In the genomic region with DNA sequence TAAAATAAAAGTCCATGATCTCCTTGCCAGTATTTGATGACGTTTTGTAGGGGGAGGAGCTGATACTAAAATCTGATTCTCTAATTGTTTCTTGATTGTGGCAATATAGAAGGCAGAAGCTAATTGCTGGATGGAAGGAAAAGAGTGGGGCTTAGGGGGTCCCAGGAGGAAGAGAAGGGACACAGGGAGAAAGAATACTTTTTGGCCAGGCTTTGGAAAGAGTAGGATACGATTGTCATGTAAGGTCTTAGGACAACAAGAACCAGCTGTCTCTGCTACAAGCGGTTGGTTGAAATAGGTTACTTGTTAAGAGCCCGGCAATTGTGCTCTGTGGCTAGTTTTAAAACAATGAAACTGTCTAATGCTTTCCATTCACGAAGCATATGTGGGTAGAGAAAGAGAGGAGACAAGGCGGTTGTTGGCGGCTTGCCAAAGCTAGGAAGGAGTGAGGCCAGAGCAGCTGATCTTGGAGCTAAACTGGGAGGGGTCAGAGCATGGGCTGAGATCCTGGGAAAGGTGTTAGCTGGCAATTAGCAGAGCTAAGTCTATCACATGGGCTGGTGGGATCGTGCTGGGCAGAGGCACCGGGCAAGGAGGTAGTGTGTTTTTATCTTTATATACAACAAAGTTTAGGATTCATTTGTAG, we compare ENCODE assay signal across 10 mouse cellular contexts. TPM values are rescaled to one million over a fixed set of nuclear protein-coding genes. Genes with fewer than 3 reads are reported as not detected.
DNase-seq lines count a peak whose midpoint lies in the region; ATAC-seq and TF ChIP-seq lines count a peak whose summit lies in the region.
"Had no signal": no experiment of that assay in that cellular context is flagged by ENCODE, and none has a peak within 500 bp of the region (broad histone marks: within the 10 kb centered on the region; RNA-seq: fewer than 3 reads in every experiment).

No protein-coding gene starts in this region.

- DNase-seq in kidney, adult 2 months = peak; percentile 2
- no peak for DNase-seq in kidney, adult 9 months
- DNase-seq in embryo, embryonic 10 days (ENCODE audit: low spot score) = peak; percentile 13
- DNase-seq in heart, embryonic 10.5 days (ENCODE audit: low spot score) = peak; percentile 89
- DNase-seq in left cerebral cortex, postnatal 10 days (ENCODE audit: extremely low spot score in 1 of 2, low spot score in 2 of 2) = peak; percentile 2 to 51
- DNase-seq in right cerebral cortex, postnatal 4 days = peak; percentile 46
- no peak for DNase-seq in gastrocnemius, adult 18-20 months (ENCODE audit: low spot score)

- H3K9me3 ChIP-seq in heart, embryonic 10.5 days = no peaks in the 10 kb centered on the region
- H3K9me3 ChIP-seq: liver, embryonic 15.5 days had no signal

- no peak for ATAC-seq in megakaryocyte progenitor cell, adult 5-6 weeks (replicated peaks; ENCODE audit: poor library complexity)

- intact Hi-C loops in left cerebral cortex, postnatal 10 days (cut with DNase I) = no loop called here

- no peaks in the 10 kb centered on the region for H3K36me3 ChIP-seq in kidney, adult 2 months (ENCODE audit: control insufficient read depth, insufficient read depth, low read length)
- no peaks in the 10 kb centered on the region for H3K36me3 ChIP-seq in heart, embryonic 10.5 days
- H3K36me3 ChIP-seq: liver, embryonic 15.5 days had no signal

- no peak for TF ChIP-seq POLR2A in kidney, adult 2 months (IDR thresholded peaks at IDR 0.05; ENCODE audit: low read depth, low read length)

- H3K4me3 ChIP-seq in kidney, adult 2 months (ENCODE audit: insufficient read depth, low read depth, low read length) = no peak overlapping the region
- H3K4me3 ChIP-seq in heart, embryonic 10.5 days = no peak overlapping the region
- H3K4me3 ChIP-seq: liver, embryonic 15.5 days had no signal

- H3K27ac ChIP-seq in kidney, adult 2 months (ENCODE audit: insufficient read depth, low read depth, low read length) = no peak overlapping the region
- peak overlapping the region; percentile 42; the same call in 1 of the 2 replicates for H3K27ac ChIP-seq in heart, embryonic 10.5 days
- H3K27ac ChIP-seq: liver, embryonic 15.5 days had no signal

- no peaks in the 10 kb centered on the region for H3K4me1 ChIP-seq in kidney, adult 2 months (ENCODE audit: control insufficient read depth, insufficient read depth, low read length)
- peaks cover 5% of the 10 kb centered on the region; the same call in 1 of the 2 replicates for H3K4me1 ChIP-seq in heart, embryonic 10.5 days
- H3K4me1 ChIP-seq: liver, embryonic 15.5 days had no signal

- 36% methylated on average over 9 of the region's 9 CpGs for WGBS in kidney, adult 2 months
- WGBS in heart, embryonic 10.5 days = 37% methylated on average over 9 of the region's 9 CpGs

- no peak for TF ChIP-seq CTCF in kidney, adult 2 months (conservative IDR thresholded peaks at IDR 0.05; ENCODE audit: insufficient read depth, insufficient read length, low read depth, low read length)

- H3K27me3 ChIP-seq in kidney, adult 2 months (replicated peaks; ENCODE audit: control insufficient read depth, insufficient read depth, low read length) = no peaks in the 10 kb centered on the region
- H3K27me3 ChIP-seq in heart, embryonic 10.5 days (ENCODE audit: insufficient read depth, poor library complexity, severe bottlenecking) = no peaks in the 10 kb centered on the region
- H3K27me3 ChIP-seq: liver, embryonic 15.5 days had no signal

RNA-seq across cellular contexts. Expression of a gene that starts 45.8 kb away (rescaled TPM):
- not detected in 2 replicates for polyA plus RNA-seq in kidney, adult 2 months (2012; rRNA removed)
- not detected in 2 replicates for polyA plus RNA-seq in heart, embryonic 10.5 days (2016; fragmentation: Nextera tagmentation; extraction: Ambion mirVana)
- total RNA-seq in left cerebral cortex, postnatal 10 days (2021) = not detected
- total RNA-seq in gastrocnemius, adult 18-20 months (2021) = not detected
- total RNA-seq in megakaryocyte progenitor cell, adult 5-6 weeks (2015) = not detected in 2 replicates
- total RNA-seq in megakaryocyte progenitor cell, adult 5-6 weeks (2017) = not detected in 2 replicates
- total RNA-seq: MEL had no signal
- polyA plus RNA-seq: liver, embryonic 15.5 days had no signal

Comparison
In these comparisons a context has a peak if more than half of its experiments do, and no peak if none do; other contexts are left out.
1. DNase-seq: peak in kidney, adult 2 months (single experiment), embryo, embryonic 10 days (single experiment), heart, embryonic 10.5 days (single experiment), left cerebral cortex, postnatal 10 days (2 of 2) and right cerebral cortex, postnatal 4 days (single experiment); none in kidney, adult 9 months (single experiment) and gastrocnemius, adult 18-20 months (single experiment).